Mouse (Mus musculus): ENCODE data around the gene Osbpl8. TPM values are rescaled to one million over a fixed set of nuclear protein-coding genes. Genes with fewer than 3 reads are reported as not detected.

The Osbpl8 gene
- polyA plus RNA-seq, 2 experiments = 6.3 to 7.2 TPM

- Histone ChIP-seq H3K4me2 (ENCODE audit: low read depth) (no peak overlapping the region), H3K36me3 (replicated peaks; ENCODE audit: control insufficient read depth, insufficient read depth, low read depth) (no peaks in the 10 kb centered on the region), H3K9ac (replicated peaks) (no peak overlapping the region), H3K9me3 (ENCODE audit: control insufficient read depth, low read length) (no peaks in the 10 kb centered on the region), H3K27me3 (ENCODE audit: control insufficient read depth, insufficient read depth, low read length) (no peaks in the 10 kb centered on the region), H3K4me3 (ENCODE audit: insufficient read depth in 1 of 2, low read depth in 2 of 2, low read length in 2 of 2) (no peak overlapping the region), H3K27ac (no peak overlapping the region), H3K4me1 (replicated peaks; ENCODE audit: control insufficient read depth in 2 of 2, insufficient read depth in 2 of 2, low read length in 1 of 2) (peaks cover 0 to 2% of the 10 kb centered on the region in 2 experiments; a peak in 2 of 4 replicates)
- TF ChIP-seq EP300 (IDR thresholded peaks at IDR 0.05; ENCODE audit: low read depth) = no peak
- no peak for TF ChIP-seq CTCF (IDR thresholded peaks at IDR 0.05; ENCODE audit: low read depth)
- DNase-seq (ENCODE audit: low read depth in 3 of 3, low spot score in 3 of 3) = no peak
- ATAC-seq (ENCODE audit: insufficient read depth) = no peak
- 36% methylated on average over 3 of the region's 3 CpGs for WGBS (ENCODE audit: insufficient replicate concordance)
Observed at GRCm38 (mm10) chr10:111128493-111128892, 36.1 kb upstream of the Osbpl8 start.

DNA sequence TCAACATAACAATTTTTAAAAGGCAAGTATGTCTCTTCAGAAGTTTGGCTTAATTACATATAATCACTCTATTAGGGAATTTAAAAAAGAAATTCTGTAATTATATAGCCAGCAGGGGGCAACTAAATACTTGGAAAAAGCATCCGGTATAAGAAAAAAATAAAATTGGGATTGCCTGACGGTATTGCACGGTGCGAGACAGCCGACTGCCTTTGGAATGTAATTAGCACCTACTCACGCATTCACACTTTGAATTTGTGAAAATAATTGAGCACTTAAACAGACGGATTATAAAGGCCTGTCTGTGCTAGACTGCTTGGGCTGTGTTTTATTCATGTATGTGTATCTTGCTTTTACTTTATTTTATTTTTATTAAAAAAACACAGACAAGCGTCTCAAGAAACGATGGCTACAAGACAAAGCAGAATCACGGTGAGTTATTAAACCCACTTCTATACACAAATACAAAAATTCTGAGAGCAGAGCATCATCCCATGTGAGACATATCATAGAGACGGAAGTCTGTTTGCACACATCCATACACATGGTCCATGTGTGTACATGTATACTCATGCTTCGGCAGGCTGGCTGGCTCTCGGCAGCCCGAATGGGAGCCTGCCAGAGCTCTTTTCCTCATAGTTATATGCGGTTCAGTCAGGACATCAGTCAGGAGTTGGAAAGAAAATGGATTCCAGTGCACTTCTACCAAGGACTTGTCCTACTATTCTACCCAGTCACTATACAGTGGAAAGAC, 34.5 kb upstream of the Osbpl8 start:
- no peak for DNase-seq (ENCODE audit: low read depth in 3 of 3, low spot score in 3 of 3)

GRCm38 (mm10) chr10:111130872-111131271, 33.7 kb upstream of the Osbpl8 start:
- 70% methylated on average over 3 of the region's 3 CpGs for whole genome bisulfite sequencing (ENCODE audit: insufficient replicate concordance)
- ATAC-seq (ENCODE audit: insufficient read depth) (no peak), DNase-seq (ENCODE audit: low read depth in 3 of 3, low spot score in 3 of 3) (no peak)
- H3K27me3 ChIP-seq (ENCODE audit: control insufficient read depth, insufficient read depth, low read length) = no peaks in the 10 kb centered on the region
- no peak overlapping the region for H3K4me3 ChIP-seq (ENCODE audit: insufficient read depth in 1 of 2, low read depth in 2 of 2, low read length in 2 of 2)
- TF ChIP-seq CTCF (IDR thresholded peaks at IDR 0.05; ENCODE audit: low read depth) (no peak), EP300 (IDR thresholded peaks at IDR 0.05; ENCODE audit: low read depth) (no peak)
- H3K27ac ChIP-seq = no peak overlapping the region
- H3K36me3 ChIP-seq (replicated peaks; ENCODE audit: control insufficient read depth, insufficient read depth, low read depth) = no peaks in the 10 kb centered on the region
- no peak overlapping the region for H3K9ac ChIP-seq (replicated peaks)
- H3K9me3 ChIP-seq (ENCODE audit: control insufficient read depth, low read length) = no peaks in the 10 kb centered on the region
- no peak overlapping the region for H3K4me2 ChIP-seq (ENCODE audit: low read depth)
- no peaks in the 10 kb centered on the region; a peak in 1 of 4 replicates for H3K4me1 ChIP-seq (replicated peaks; ENCODE audit: control insufficient read depth in 2 of 2, insufficient read depth in 2 of 2, low read length in 1 of 2)

More for the DNA sequence above, 34.5 kb upstream of the Osbpl8 start:
- H3K9me3 ChIP-seq (ENCODE audit: control insufficient read depth, low read length) = no peaks in the 10 kb centered on the region
- no peaks in the 10 kb centered on the region for H3K36me3 ChIP-seq (replicated peaks; ENCODE audit: control insufficient read depth, insufficient read depth, low read depth)
- no peak overlapping the region for H3K4me2 ChIP-seq (ENCODE audit: low read depth)
- H3K4me1 ChIP-seq (replicated peaks; ENCODE audit: control insufficient read depth in 2 of 2, insufficient read depth in 2 of 2, low read length in 1 of 2) = no peaks in the 10 kb centered on the region; a peak in 1 of 4 replicates
- H3K27ac ChIP-seq = no peak overlapping the region
- no peak for ATAC-seq (ENCODE audit: insufficient read depth)
- H3K27me3 ChIP-seq (ENCODE audit: control insufficient read depth, insufficient read depth, low read length) = no peaks in the 10 kb centered on the region
- 78% methylated on average over 15 of the region's 15 CpGs for WGBS (ENCODE audit: insufficient replicate concordance)
- peak; percentile 18; the same call in 1 of the 2 replicates for TF ChIP-seq CTCF (IDR thresholded peaks at IDR 0.05; ENCODE audit: low read depth)
- TF ChIP-seq EP300 (IDR thresholded peaks at IDR 0.05; ENCODE audit: low read depth) = no peak
- H3K9ac ChIP-seq (replicated peaks) = no peak overlapping the region
- no peak overlapping the region for H3K4me3 ChIP-seq (ENCODE audit: insufficient read depth in 1 of 2, low read depth in 2 of 2, low read length in 2 of 2)

- Histone ChIP-seq H3K4me2 (ENCODE audit: low read depth) (no peak overlapping the region), H3K4me1 (replicated peaks; ENCODE audit: control insufficient read depth in 2 of 2, insufficient read depth in 2 of 2, low read length in 1 of 2) (no peaks in the 10 kb centered on the region; a peak in 1 of 4 replicates), H3K27ac (no peak overlapping the region), H3K27me3 (ENCODE audit: control insufficient read depth, insufficient read depth, low read length) (no peaks in the 10 kb centered on the region), H3K9ac (replicated peaks) (no peak overlapping the region), H3K36me3 (replicated peaks; ENCODE audit: control insufficient read depth, insufficient read depth, low read depth) (no peaks in the 10 kb centered on the region), H3K4me3 (ENCODE audit: insufficient read depth in 1 of 2, low read depth in 2 of 2, low read length in 2 of 2) (no peak overlapping the region), H3K9me3 (ENCODE audit: control insufficient read depth, low read length) (no peaks in the 10 kb centered on the region)
- TF ChIP-seq CTCF (IDR thresholded peaks at IDR 0.05; ENCODE audit: low read depth) (no peak), EP300 (IDR thresholded peaks at IDR 0.05; ENCODE audit: low read depth) (no peak)
- 69% methylated on average over 5 of the region's 5 CpGs for WGBS (ENCODE audit: insufficient replicate concordance)
- no peak for ATAC-seq (ENCODE audit: insufficient read depth)
- DNase-seq (ENCODE audit: low read depth in 3 of 3, low spot score in 3 of 3) = no peak
Observed at GRCm38 (mm10) chr10:111133271-111133670, 31.3 kb upstream of the Osbpl8 start.

DNA sequence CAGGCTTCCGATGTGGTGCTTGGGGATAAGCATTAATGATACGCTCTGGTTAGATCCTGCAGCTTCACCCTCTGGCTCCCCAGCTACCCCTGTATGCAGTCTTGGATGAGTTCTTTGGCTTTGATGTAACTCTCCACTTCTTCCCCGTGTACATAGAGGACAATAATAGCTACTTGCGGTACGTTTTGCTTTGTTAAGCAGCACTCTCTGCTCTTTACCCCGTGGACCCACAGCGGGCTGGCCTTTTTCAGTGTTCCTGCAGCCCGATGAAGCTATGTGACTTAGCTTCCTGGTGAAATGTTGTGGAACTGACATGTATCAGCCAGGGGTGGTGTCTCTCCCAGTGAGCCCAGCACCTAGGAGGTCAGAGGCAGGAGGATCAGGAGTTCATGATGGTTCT, 30.6 kb upstream of the Osbpl8 start:
- H3K9me3 ChIP-seq (ENCODE audit: control insufficient read depth, low read length) = no peaks in the 10 kb centered on the region
- no peaks in the 10 kb centered on the region; a peak in 1 of 4 replicates for H3K4me1 ChIP-seq (replicated peaks; ENCODE audit: control insufficient read depth in 2 of 2, insufficient read depth in 2 of 2, low read length in 1 of 2)
- H3K27ac ChIP-seq = no peak overlapping the region
- 77% methylated on average over 8 of the region's 8 CpGs for whole genome bisulfite sequencing (ENCODE audit: insufficient replicate concordance)
- H3K36me3 ChIP-seq (replicated peaks; ENCODE audit: control insufficient read depth, insufficient read depth, low read depth) = no peaks in the 10 kb centered on the region
- TF ChIP-seq CTCF (IDR thresholded peaks at IDR 0.05; ENCODE audit: low read depth) (no peak), EP300 (IDR thresholded peaks at IDR 0.05; ENCODE audit: low read depth) (no peak)
- H3K4me2 ChIP-seq (ENCODE audit: low read depth) = no peak overlapping the region
- H3K9ac ChIP-seq (replicated peaks) = no peak overlapping the region
- DNase-seq (ENCODE audit: low read depth in 3 of 3, low spot score in 3 of 3) (no peak), ATAC-seq (ENCODE audit: insufficient read depth) (no peak)
- no peaks in the 10 kb centered on the region for H3K27me3 ChIP-seq (ENCODE audit: control insufficient read depth, insufficient read depth, low read length)
- H3K4me3 ChIP-seq (ENCODE audit: insufficient read depth in 1 of 2, low read depth in 2 of 2, low read length in 2 of 2) = no peak overlapping the region
